Mouse (Mus musculus) layer of hippocampus, postnatal 36 days (tissue): ENCODE measurements around the gene Lrrc8c. TPM values are rescaled to one million over a fixed set of nuclear protein-coding genes. Genes with fewer than 3 reads are reported as not detected.

Experiments
- DNase-seq, 2 experiments: peaks; one replicate each; pipeline ENCODE4 v3.0.0; 2022
- total RNA-seq, 2 experiments: library from RNA; stranded (reverse); gene quantifications; 2 replicates each; pipeline ENCODE4 v1.2.3; 2021

Gene Lrrc8c
- total RNA-seq, 2 experiments from 2014 or later = 28.9 to 32.6 TPM

GRCm38 (mm10) chr5:105508813-105509212, 10.4 kb upstream of the Lrrc8c start:
- no peak for DNase-seq

GRCm38 (mm10) chr5:105512297-105512696, 6.9 kb upstream of the Lrrc8c start:
- no peak for DNase-seq

- no peak for DNase-seq
Observed at GRCm38 (mm10) chr5:105515532-105515931, 3.7 kb upstream of the Lrrc8c start.

GRCm38 (mm10) chr5:105516290-105516689, 2.9 kb upstream of the Lrrc8c start:
- DNase-seq = no peak

- DNase-seq = no peak
Observed at GRCm38 (mm10) chr5:105517992-105518625, 1.1 kb upstream of the Lrrc8c start.

GRCm38 (mm10) chr5:105518626-105519095, 527 bp upstream of the Lrrc8c start:
- peak in 1 of 2 experiments; percentile 31 for DNase-seq

- no peak for DNase-seq
Observed at GRCm38 (mm10) chr5:105519976-105520300, 750 bp downstream of the Lrrc8c start.

GRCm38 (mm10) chr5:105520442-105520965, 1.3 kb downstream of the Lrrc8c start:
- no peak for DNase-seq

- no peak for DNase-seq
Observed at GRCm38 (mm10) chr5:105523452-105523851, 4.3 kb downstream of the Lrrc8c start.

- DNase-seq = no peak
Observed at GRCm38 (mm10) chr5:105525004-105525403, 5.8 kb downstream of the Lrrc8c start.

GRCm38 (mm10) chr5:105526107-105526645, 7.0 kb downstream of the Lrrc8c start:
- DNase-seq = no peak

- peak in 1 of 2 experiments; percentile 18 for DNase-seq
Observed at GRCm38 (mm10) chr5:105526766-105527165, 7.6 kb downstream of the Lrrc8c start.

- DNase-seq = no peak
Observed at GRCm38 (mm10) chr5:105527477-105528331, 8.5 kb downstream of the Lrrc8c start.

- no peak for DNase-seq
Observed at GRCm38 (mm10) chr5:105530576-105530975, 11.4 kb downstream of the Lrrc8c start.

GRCm38 (mm10) chr5:105535186-105535585, 16.0 kb downstream of the Lrrc8c start:
- DNase-seq = no peak

- no peak for DNase-seq
Observed at GRCm38 (mm10) chr5:105536172-105536571, 17.0 kb downstream of the Lrrc8c start.

- DNase-seq = no peak
Observed at GRCm38 (mm10) chr5:105537101-105537723, 18.0 kb downstream of the Lrrc8c start.

GRCm38 (mm10) chr5:105541051-105541450, 21.9 kb downstream of the Lrrc8c start:
- DNase-seq = no peak

GRCm38 (mm10) chr5:105545126-105545525, 25.9 kb downstream of the Lrrc8c start:
- no peak for DNase-seq

- DNase-seq = no peak
Observed at GRCm38 (mm10) chr5:105547115-105547514, 27.9 kb downstream of the Lrrc8c start.

GRCm38 (mm10) chr5:105551808-105552207, 32.6 kb downstream of the Lrrc8c start:
- no peak for DNase-seq

- no peak for DNase-seq
Observed at GRCm38 (mm10) chr5:105556291-105556690, 37.1 kb downstream of the Lrrc8c start.

- no peak for DNase-seq
Observed at GRCm38 (mm10) chr5:105557346-105557745, 38.2 kb downstream of the Lrrc8c start.
